Mouse (Mus musculus): Measurements from ENCODE around the gene Mettl7a2. TPM values are rescaled to one million over a fixed set of nuclear protein-coding genes. Genes with fewer than 3 reads are reported as not detected.

Gene Mettl7a2
- polyA plus RNA-seq, 1 experiment from 2014 or later = not detected

- H3K4me1 ChIP-seq = peaks cover 11% of the 10 kb centered on the region
- 66% methylated on average over 14 of the region's 14 CpGs for WGBS
Measured at GRCm38 (mm10) chr15:100410918-100411672, 58.1 kb downstream of the Mettl7a2 start.

More at GRCm38 (mm10) chr15:100410918-100411672, 58.1 kb downstream of the Mettl7a2 start:
- H3K27me3 ChIP-seq (replicated peaks; ENCODE audit: low read depth, poor library complexity, severe bottlenecking) = no peaks in the 10 kb centered on the region
- peaks cover 60% of the 10 kb centered on the region for H3K36me3 ChIP-seq (replicated peaks)
- DNase-seq (ENCODE audit: low spot score) = no peak
- H3K9me3 ChIP-seq = no peaks in the 10 kb centered on the region
- no peak overlapping the region for H3K27ac ChIP-seq (replicated peaks)
- H3K4me3 ChIP-seq = no peak overlapping the region

Other genes starting within 250 kb of the Mettl7a2 start
- 36.8 and 42.2 TPM in 2 replicates for gene Atf1, start 125.4 kb upstream of the Mettl7a2 start, polyA plus RNA-seq (2016; fragmentation: Nextera tagmentation; extraction: Ambion mirVana)
- not detected in 2 replicates for gene Tmprss12, start 72.4 kb upstream of the Mettl7a2 start, polyA plus RNA-seq (2016; fragmentation: Nextera tagmentation; extraction: Ambion mirVana)
- 3.3 and 4.6 TPM in 2 replicates for gene Mettl7a1, start 49.1 kb upstream of the Mettl7a2 start, polyA plus RNA-seq (2016; fragmentation: Nextera tagmentation; extraction: Ambion mirVana)
- gene Mettl7a3, start 18.3 kb upstream of the Mettl7a2 start, polyA plus RNA-seq (2016; fragmentation: Nextera tagmentation; extraction: Ambion mirVana) = not detected in 2 replicates
- gene Methig1, start 51 bp upstream of the Mettl7a2 start, polyA plus RNA-seq (2016; fragmentation: Nextera tagmentation; extraction: Ambion mirVana) = not detected in 2 replicates
- not detected in 2 replicates for gene Higd1c, start 11.3 kb downstream of the Mettl7a2 start, polyA plus RNA-seq (2016; fragmentation: Nextera tagmentation; extraction: Ambion mirVana)
- 0.05 TPM in 1 of 2 replicates, not detected in the other for gene Gm5475, start 68.9 kb downstream of the Mettl7a2 start, polyA plus RNA-seq (2016; fragmentation: Nextera tagmentation; extraction: Ambion mirVana)
- 25.0 and 28.3 TPM in 2 replicates for gene Slc11a2, start 71.9 kb downstream of the Mettl7a2 start, polyA plus RNA-seq (2016; fragmentation: Nextera tagmentation; extraction: Ambion mirVana)
- 36.5 and 38.6 TPM in 2 replicates for gene Letmd1, start 115.8 kb downstream of the Mettl7a2 start, polyA plus RNA-seq (2016; fragmentation: Nextera tagmentation; extraction: Ambion mirVana)
- gene Csrnp2, start 142.3 kb downstream of the Mettl7a2 start, polyA plus RNA-seq (2016; fragmentation: Nextera tagmentation; extraction: Ambion mirVana) = 24.2 and 25.4 TPM in 2 replicates
- gene Tfcp2, start 198.8 kb downstream of the Mettl7a2 start, polyA plus RNA-seq (2016; fragmentation: Nextera tagmentation; extraction: Ambion mirVana) = 36.9 and 38.2 TPM in 2 replicates
- 3.7 and 5.4 TPM in 2 replicates for gene Pou6f1, start 246.8 kb downstream of the Mettl7a2 start, polyA plus RNA-seq (2016; fragmentation: Nextera tagmentation; extraction: Ambion mirVana)

All from embryonic facial prominence, embryonic 10.5 days (tissue).